Mouse (Mus musculus): ENCODE measurements around the gene Klk12.

Gene Klk12

GRCm38 (mm10) chr7:43791591-43791990 lies 22.9 kb downstream of the Klk12 start, which contains the start of gene Klk9:
TSS of gene Klk9 (plus strand) at chr7:43791891.
- DNase-seq (ENCODE audit: low read depth, low spot score), result no peak

GRCm38 (mm10) chr7:43796355-43796754 lies 27.7 kb downstream of the Klk12 start:
- no peak for DNase-seq (ENCODE audit: low read depth, low spot score)

- no peak for DNase-seq (ENCODE audit: low read depth, low spot score)
Observed at GRCm38 (mm10) chr7:43797333-43797769, 28.7 kb downstream of the Klk12 start, which contains the start of gene Klk8. TSS of gene Klk8 (plus strand) at chr7:43797577.

- no peak for DNase-seq (ENCODE audit: low read depth, low spot score)
Observed at GRCm38 (mm10) chr7:43797844-43798462, 29.3 kb downstream of the Klk12 start.

GRCm38 (mm10) chr7:43799876-43800275 lies 31.2 kb downstream of the Klk12 start:
- DNase-seq (ENCODE audit: low read depth, low spot score), result no peak

- no peak for DNase-seq (ENCODE audit: low read depth, low spot score)
Observed at GRCm38 (mm10) chr7:43810994-43811393, 42.3 kb downstream of the Klk12 start, which contains the start of gene Klk7. TSS of gene Klk7 (plus strand) at chr7:43811294.

- DNase-seq (ENCODE audit: low read depth, low spot score), result no peak
Observed at GRCm38 (mm10) chr7:43815211-43815610, 46.5 kb downstream of the Klk12 start.

- DNase-seq (ENCODE audit: low read depth, low spot score), result no peak
Observed at GRCm38 (mm10) chr7:43816746-43817145, 48.0 kb downstream of the Klk12 start.

- no peak for DNase-seq (ENCODE audit: low read depth, low spot score)
Observed at GRCm38 (mm10) chr7:43821581-43821980, 52.9 kb downstream of the Klk12 start.

All from brain, embryonic 18.5 days (tissue).